ENCODE assay signal across 18 mouse cellular contexts in the genomic region with DNA sequence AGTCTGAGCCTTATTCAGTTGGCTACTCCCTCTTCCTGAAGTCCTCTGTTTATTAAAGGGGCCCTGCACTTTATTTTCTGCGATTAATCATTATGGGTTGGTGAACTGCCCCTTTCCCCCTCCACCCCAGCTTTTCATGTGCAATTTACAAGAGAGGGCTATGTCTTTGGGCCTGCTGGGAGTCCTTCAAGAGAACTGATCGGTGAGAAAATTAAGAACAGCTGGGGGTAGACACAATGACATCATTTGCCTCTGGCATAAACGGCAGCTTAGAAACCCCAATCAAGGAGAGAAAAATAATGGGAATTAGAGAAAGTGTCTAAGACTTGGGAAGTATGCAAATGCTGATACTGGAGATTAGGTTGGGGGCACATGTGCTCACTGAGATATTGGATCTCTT.
"Had no signal": no experiment of that assay in that cellular context is flagged by ENCODE, and none has a peak within 500 bp of the region (broad histone marks: within the 10 kb centered on the region; RNA-seq: fewer than 3 reads in every experiment).

No protein-coding gene starts in this region.

- H3K4me2 ChIP-seq: lung, embryonic 14.5 days; midbrain, embryonic 12.5 days; neural tube, embryonic 13.5 days; neural tube, embryonic 15.5 days had no signal

- H3K36me3 ChIP-seq: midbrain, embryonic 10.5 days; midbrain, embryonic 12.5 days; neural tube, embryonic 13.5 days; neural tube, embryonic 15.5 days had no signal

- H3K27ac ChIP-seq: midbrain, embryonic 10.5 days; midbrain, embryonic 12.5 days; neural tube, embryonic 13.5 days; neural tube, embryonic 15.5 days had no signal

- H3K4me1 ChIP-seq: midbrain, embryonic 10.5 days; midbrain, embryonic 12.5 days; neural tube, embryonic 13.5 days; neural tube, embryonic 15.5 days had no signal

- H3K27me3 ChIP-seq: midbrain, embryonic 12.5 days; neural tube, embryonic 13.5 days; neural tube, embryonic 15.5 days had no signal

- H3K4me3 ChIP-seq: midbrain, embryonic 10.5 days; midbrain, embryonic 12.5 days; myocyte; neural tube, embryonic 13.5 days; neural tube, embryonic 15.5 days had no signal

- H3K9me3 ChIP-seq: midbrain, embryonic 10.5 days; midbrain, embryonic 12.5 days; neural tube, embryonic 13.5 days; neural tube, embryonic 15.5 days had no signal

- H3K9ac ChIP-seq: lung, embryonic 14.5 days; midbrain, embryonic 12.5 days; neural tube, embryonic 13.5 days; neural tube, embryonic 15.5 days had no signal

- DNase-seq: lung, embryonic 14.5 days; lung, postnatal 10 days; lung, postnatal 4 days; midbrain, embryonic 14.5 days; retina, postnatal 1 day; right cerebral cortex, adult 18-20 months; right cerebral cortex, postnatal 25 days; right cerebral cortex, postnatal 4 days; spleen, adult 18-20 months; thymus, adult 18-20 months; thymus, postnatal 14 days; thymus, postnatal 36 days had no signal

- ATAC-seq: midbrain, embryonic 16.5 days had no signal
